Mouse (Mus musculus) midbrain, embryonic 16.5 days (tissue): ENCODE measurements around the gene Sema6b. TPM values are rescaled to one million over a fixed set of nuclear protein-coding genes. Genes with fewer than 3 reads are reported as not detected.

Experiments
- ATAC-seq: fragments of 200-750 bp; cut with Nextera tagmentation; 2 replicates; pipeline ENCODE4 v1.8.0; 2017; ENCODE audit warnings: moderate TSS enrichment
- H3K27ac ChIP-seq: fragments of 300-500 bp; sonication (generic); 2 replicates; pipeline ENCODE4 v1.5.1; 2014; ENCODE audit warnings: mild to moderate bottlenecking, low read length, mixed read lengths
- H3K27me3 ChIP-seq: fragments of 300-500 bp; sonication (generic); 2 replicates; pipeline ENCODE4 v1.6.1; 2014; ENCODE audit warnings: low read depth, low read length, mixed read lengths; ENCODE audit not compliant: control insufficient read depth, insufficient read depth
- H3K36me3 ChIP-seq: fragments of 300-500 bp; sonication (generic); 2 replicates; pipeline ENCODE4 v1.6.1; 2014; ENCODE audit warnings: mild to moderate bottlenecking, low read length, moderate library complexity, mixed read lengths; ENCODE audit not compliant: control insufficient read depth, insufficient read depth
- H3K4me1 ChIP-seq: fragments of 300-500 bp; sonication (generic); 2 replicates; pipeline ENCODE4 v1.6.1; 2014; ENCODE audit warnings: mild to moderate bottlenecking, low read length, mixed read lengths; ENCODE audit not compliant: control insufficient read depth, insufficient read depth
- H3K4me2 ChIP-seq: fragments of 300-500 bp; sonication (generic); 2 replicates; pipeline ENCODE4 v1.6.1; 2014; ENCODE audit warnings: mild to moderate bottlenecking, low read length, mixed read lengths
- H3K4me3 ChIP-seq: fragments of 300-500 bp; sonication (generic); 2 replicates; pipeline ENCODE4 v1.5.1; 2014; ENCODE audit warnings: low read depth, mild to moderate bottlenecking, low read length, moderate library complexity, mixed read lengths
- H3K9ac ChIP-seq: fragments of 300-500 bp; sonication (generic); 2 replicates; pipeline ENCODE4 v1.6.1; 2014; ENCODE audit warnings: low read depth, low read length, mixed read lengths
- H3K9me3 ChIP-seq: fragments of 300-500 bp; sonication (generic); replicated peaks from 2 replicates; pipeline ENCODE4 v1.6.1; 2014; ENCODE audit warnings: mild to moderate bottlenecking, low read length, mixed read lengths; ENCODE audit not compliant: control insufficient read depth, poor library complexity, severe bottlenecking
- WGBS: fragments of 180-500 bp; shearing (Covaris S2); extraction: QIAGEN DNeasy Blood & Tissue Kit; methylation state at CpG from one replicate; pipeline ENCODE4 v1.1.7; 2014; 5-methylcytosine and 5-hydroxymethylcytosine counted together
- polyA plus RNA-seq: library from polyadenylated mRNA; unstranded; fragments of >200 nt; fragmentation: Nextera tagmentation; extraction: Ambion mirVana; gene quantifications from 2 replicates; pipeline ENCODE4 v1.2.1, GENCODE M21; 2015

Sema6b gene
- polyA plus RNA-seq, 1 experiment from 2014 or later: 13.2 TPM

GRCm38 (mm10) chr17:56124377-56125275 is 15.5 kb downstream of the Sema6b start:
- Histone ChIP-seq H3K9ac (no peak overlapping the region), H3K27me3 (peaks cover 39% of the 10 kb centered on the region), H3K27ac (no peak overlapping the region), H3K36me3 (peaks cover 49% of the 10 kb centered on the region), H3K4me3 (no peak overlapping the region), H3K4me2 (peak overlapping the region; percentile 31; the same call in 1 of the 2 replicates), H3K9me3 (peaks cover 10% of the 10 kb centered on the region; the same call in 1 of the 2 replicates), H3K4me1 (0 out of 2 replicates have a peak, but pooled peaks cover 4% of the 10 kb centered on the region)
- 16% methylated on average over 59 of the region's 59 CpGs for WGBS
- ATAC-seq: no peak

DNA sequence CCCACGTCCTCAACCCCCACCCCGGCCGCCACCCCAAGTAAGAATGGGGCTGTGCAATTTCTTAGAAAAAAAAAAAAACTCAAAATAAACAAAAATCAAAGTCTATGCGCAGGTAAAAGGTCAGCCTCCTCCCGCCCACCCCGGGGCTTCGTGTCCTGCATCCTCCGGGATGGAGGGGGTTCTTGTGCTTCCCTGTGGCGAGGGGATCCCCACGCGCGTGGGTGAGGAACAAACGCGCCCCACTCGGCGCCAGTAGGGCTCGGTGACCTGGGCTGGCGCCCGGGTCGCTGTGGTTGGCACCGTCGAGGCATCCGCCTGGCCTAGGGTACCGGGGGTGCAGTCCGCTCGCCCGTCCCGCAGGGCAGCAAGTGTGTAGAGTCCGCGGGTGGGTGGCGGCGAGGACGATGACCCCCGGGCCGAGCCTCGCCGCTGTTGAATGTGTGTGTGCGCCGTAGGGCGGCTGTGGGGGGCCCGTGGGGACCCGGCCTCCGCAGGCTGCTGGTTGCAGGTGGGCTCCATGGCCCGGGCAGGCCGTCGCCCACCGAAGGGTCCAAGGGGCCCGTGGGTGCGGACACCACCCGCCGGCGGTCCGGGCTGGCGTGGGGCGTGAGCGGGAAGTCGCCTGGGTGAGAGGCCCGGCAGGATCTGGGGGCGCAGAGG is 16.3 kb downstream of the Sema6b start:
- Histone ChIP-seq H3K4me3 (no peak overlapping the region), H3K9ac (no peak overlapping the region), H3K27ac (no peak overlapping the region), H3K4me2 (no peak overlapping the region), H3K36me3 (peaks cover 48% of the 10 kb centered on the region), H3K4me1 (0 out of 2 replicates have a peak, but pooled peaks cover 4% of the 10 kb centered on the region), H3K9me3 (peaks cover 10% of the 10 kb centered on the region; the same call in 1 of the 2 replicates), H3K27me3 (peaks cover 41% of the 10 kb centered on the region)
- no peak for ATAC-seq
- 53% methylated on average over 57 of the region's 59 CpGs for WGBS

DNA sequence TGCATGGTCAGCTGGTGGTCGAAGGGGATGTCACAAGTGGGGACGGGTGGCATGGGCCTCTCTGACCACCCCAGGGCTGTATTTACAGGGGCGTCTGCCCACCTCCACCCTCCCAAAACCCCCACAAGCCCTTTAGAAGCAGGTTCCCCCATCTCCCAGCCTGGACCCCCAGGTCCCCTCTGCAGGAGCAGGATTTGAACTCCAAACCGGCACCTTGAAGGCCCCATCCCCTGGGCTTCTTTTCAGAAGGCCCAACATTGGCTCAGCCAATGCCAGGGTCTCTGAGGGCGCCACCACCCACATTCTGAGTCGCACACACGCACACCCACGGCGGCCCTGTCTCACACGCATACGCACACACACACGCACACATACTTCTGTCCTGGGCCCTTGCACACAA is 17.0 kb downstream of the Sema6b start:
- Histone ChIP-seq H3K27ac (no peak overlapping the region), H3K27me3 (peaks cover 48% of the 10 kb centered on the region), H3K4me3 (no peak overlapping the region), H3K9ac (no peak overlapping the region), H3K4me1 (0 out of 2 replicates have a peak, but pooled peaks cover 4% of the 10 kb centered on the region), H3K36me3 (peaks cover 48% of the 10 kb centered on the region), H3K4me2 (no peak overlapping the region), H3K9me3 (peaks cover 10% of the 10 kb centered on the region; the same call in 1 of the 2 replicates)
- WGBS: 95% methylated on average over 12 of the region's 12 CpGs
- no peak; the same call in 1 of the 2 replicates for ATAC-seq

GRCm38 (mm10) chr17:56121826-56122225 is 18.3 kb downstream of the Sema6b start, which contains the start of gene Lrg1:
Gene Lrg1, minus strand, starts transcription at chr17:56122001.
- H3K9me3 ChIP-seq: peaks cover 10% of the 10 kb centered on the region; the same call in 1 of the 2 replicates
- peaks cover 49% of the 10 kb centered on the region for H3K27me3 ChIP-seq
- H3K4me1 ChIP-seq: 0 out of 2 replicates have a peak, but pooled peaks cover 7% of the 10 kb centered on the region
- H3K36me3 ChIP-seq: peaks cover 37% of the 10 kb centered on the region
- no peak for ATAC-seq
- H3K4me3 ChIP-seq: no peak within 1 kb of the TSS
- H3K27ac ChIP-seq: no peak within 1 kb of the TSS
- H3K9ac ChIP-seq: no peak within 1 kb of the TSS
- 57% methylated on average over 2 of the region's 2 CpGs for WGBS
- no peak within 1 kb of the TSS for H3K4me2 ChIP-seq

GRCm38 (mm10) chr17:56119981-56120880 is 19.9 kb downstream of the Sema6b start:
- H3K36me3 ChIP-seq: peaks cover 25% of the 10 kb centered on the region
- WGBS: 10% methylated on average over 66 of the region's 66 CpGs
- H3K27ac ChIP-seq: no peak overlapping the region
- H3K9me3 ChIP-seq: peaks cover 10% of the 10 kb centered on the region; the same call in 1 of the 2 replicates
- no peak for ATAC-seq
- no peak overlapping the region for H3K4me3 ChIP-seq
- H3K4me2 ChIP-seq: no peak overlapping the region; the same call in 1 of the 2 replicates
- H3K9ac ChIP-seq: 0 out of 2 replicates have a peak overlapping the region, but pooled peaks have one; percentile 41
- 0 out of 2 replicates have a peak, but pooled peaks cover 7% of the 10 kb centered on the region for H3K4me1 ChIP-seq
- peaks cover 49% of the 10 kb centered on the region for H3K27me3 ChIP-seq

DNA sequence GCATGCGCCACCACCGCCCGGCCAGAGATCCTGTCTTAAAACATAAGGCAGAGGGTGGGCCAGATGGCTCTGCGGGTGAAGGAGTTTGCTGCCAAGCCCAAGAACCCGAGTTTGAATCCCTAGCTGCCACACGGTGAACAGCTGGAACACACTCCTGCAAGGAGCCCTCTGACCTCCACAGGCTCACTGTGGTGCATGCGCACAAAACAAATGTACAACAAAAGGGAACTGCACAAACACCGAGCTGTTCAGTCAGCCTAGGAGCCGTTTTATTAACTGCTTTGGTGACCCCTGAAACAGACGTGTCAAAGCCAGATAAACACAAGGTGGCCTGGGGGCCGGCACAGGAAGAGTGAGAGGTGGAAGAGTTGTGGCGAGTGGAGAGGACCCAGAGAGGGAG is 20.7 kb downstream of the Sema6b start:
- no peak overlapping the region for H3K4me2 ChIP-seq

DNA sequence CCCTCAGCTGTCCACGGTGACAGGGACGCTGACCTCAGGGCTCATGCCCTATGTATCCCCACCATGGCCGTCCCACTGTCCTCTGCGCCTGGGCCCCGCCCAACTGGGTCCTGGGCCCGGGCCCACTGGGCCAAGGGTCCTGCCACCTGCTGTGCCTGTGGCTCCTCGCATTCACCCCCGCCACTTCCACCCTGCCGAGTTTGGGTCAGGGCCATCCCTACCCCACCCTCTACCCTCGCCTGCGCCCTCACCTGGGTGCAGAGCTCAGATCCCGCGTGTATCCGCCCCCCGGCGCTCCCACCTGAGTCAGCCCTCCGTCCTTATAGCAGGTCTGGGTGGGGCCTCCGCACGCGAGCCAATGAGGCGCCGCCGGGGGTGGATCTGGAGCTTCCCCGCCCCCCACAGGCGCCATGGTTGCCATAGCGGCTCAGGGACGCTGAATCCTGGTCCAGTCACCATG is 22.9 kb downstream of the Sema6b start, which contains the start of gene Plin5:
Gene Plin5, minus strand, starts transcription at position 346 of the 460 bp plus-strand sequence.
- peaks cover 3% of the 10 kb centered on the region; the same call in 1 of the 2 replicates for H3K9me3 ChIP-seq
- H3K27ac ChIP-seq: no peak within 1 kb of the TSS
- H3K4me1 ChIP-seq: 0 out of 2 replicates have a peak, but pooled peaks cover 7% of the 10 kb centered on the region
- ATAC-seq: peak; percentile 34; the same call in 1 of the 2 replicates
- 1% methylated on average over 27 of the region's 27 CpGs for WGBS
- peaks cover 36% of the 10 kb centered on the region for H3K27me3 ChIP-seq
- peak within 1 kb of the TSS; percentile 33 for H3K4me3 ChIP-seq
- peaks cover under 1% of the 10 kb centered on the region; the same call in 1 of the 2 replicates for H3K36me3 ChIP-seq
- peak within 1 kb of the TSS; percentile 48 for H3K9ac ChIP-seq
- peak within 1 kb of the TSS; percentile 64 for H3K4me2 ChIP-seq

More for the DNA sequence above, 20.7 kb downstream of the Sema6b start:
- Histone ChIP-seq H3K27me3 (peaks cover 47% of the 10 kb centered on the region), H3K27ac (no peak overlapping the region), H3K9ac (no peak overlapping the region), H3K36me3 (peaks cover 22% of the 10 kb centered on the region), H3K4me3 (no peak overlapping the region), H3K4me1 (0 out of 2 replicates have a peak, but pooled peaks cover 7% of the 10 kb centered on the region), H3K9me3 (peaks cover 10% of the 10 kb centered on the region; the same call in 1 of the 2 replicates)
- WGBS: 46% methylated on average over 12 of the region's 12 CpGs
- no peak for ATAC-seq

DNA sequence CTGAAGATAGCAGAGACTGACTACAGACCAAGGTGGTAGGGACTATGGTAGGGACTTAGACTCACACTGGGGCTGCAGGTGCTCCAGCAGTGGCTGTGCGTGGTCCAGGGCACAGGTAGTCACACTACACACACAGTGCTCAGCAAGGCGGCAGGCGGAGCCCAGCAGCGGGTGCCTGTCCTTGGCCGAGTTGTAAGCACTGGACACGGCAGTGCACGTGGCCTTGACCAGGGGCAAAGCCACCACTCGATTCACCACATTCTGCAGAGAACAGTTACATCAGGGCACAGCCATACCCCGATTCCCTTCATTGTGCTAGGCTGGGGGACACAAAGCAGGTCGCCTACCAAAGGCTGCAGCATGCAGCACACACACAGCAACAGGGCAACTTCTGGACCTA is 23.9 kb downstream of the Sema6b start:
- Histone ChIP-seq H3K4me3 (no peak overlapping the region), H3K9me3 (no peaks in the 10 kb centered on the region), H3K9ac (no peak overlapping the region), H3K4me1 (0 out of 2 replicates have a peak, but pooled peaks cover 7% of the 10 kb centered on the region), H3K4me2 (no peak overlapping the region), H3K27me3 (peaks cover 25% of the 10 kb centered on the region), H3K36me3 (no peaks in the 10 kb centered on the region), H3K27ac (no peak overlapping the region)
- ATAC-seq: no peak
- WGBS: 76% methylated on average over 10 of the region's 10 CpGs
